Mouse (Mus musculus) liver, embryonic 16.5 days (tissue): ENCODE measurements around the gene Lrrc42. TPM values are rescaled to one million over a fixed set of nuclear protein-coding genes. Genes with fewer than 3 reads are reported as not detected.

ENCODE experiments used
- ATAC-seq: fragments of 200-750 bp; cut with Nextera tagmentation; 2 replicates; pipeline ENCODE4 v1.8.0; 2017; ENCODE audit warnings: low read depth, mild to moderate bottlenecking, moderate number of reproducible peaks, moderate library complexity
- H3K27ac ChIP-seq: fragments of 300-500 bp; sonication (generic); 2 replicates; pipeline ENCODE4 v1.5.1; 2014; ENCODE audit warnings: mild to moderate bottlenecking, low read length
- H3K27me3 ChIP-seq: fragments of 300-500 bp; sonication (generic); 2 replicates; pipeline ENCODE4 v1.6.1; 2014; ENCODE audit warnings: low read depth, low read length, mixed read lengths; ENCODE audit not compliant: control insufficient read depth, insufficient read depth
- H3K36me3 ChIP-seq: fragments of 300-500 bp; sonication (generic); 2 replicates; pipeline ENCODE4 v1.6.1; 2014; ENCODE audit warnings: mild to moderate bottlenecking; ENCODE audit not compliant: control insufficient read depth, insufficient read depth
- H3K4me1 ChIP-seq: fragments of 300-500 bp; sonication (generic); 2 replicates; pipeline ENCODE4 v1.6.1; 2014; ENCODE audit warnings: low read depth, low read length, mixed read lengths; ENCODE audit not compliant: control insufficient read depth
- H3K4me2 ChIP-seq: fragments of 300-500 bp; sonication (generic); 2 replicates; pipeline ENCODE4 v1.6.1; 2014; ENCODE audit warnings: low read depth, low read length, mixed read lengths
- H3K4me3 ChIP-seq: fragments of 300-500 bp; sonication (generic); 2 replicates; pipeline ENCODE4 v1.5.1; 2014; ENCODE audit warnings: low read depth, mild to moderate bottlenecking, low read length
- H3K9ac ChIP-seq: fragments of 300-500 bp; sonication (generic); 2 replicates; pipeline ENCODE4 v1.6.1; 2014; ENCODE audit warnings: low read depth, low read length
- H3K9me3 ChIP-seq: fragments of 300-500 bp; sonication (generic); replicated peaks from 2 replicates; pipeline ENCODE4 v1.6.1; 2016; ENCODE audit warnings: low read length; ENCODE audit not compliant: control insufficient read depth
- WGBS: fragments of 180-500 bp; shearing (Covaris S2); extraction: QIAGEN DNeasy Blood & Tissue Kit; methylation state at CpG from one replicate; pipeline ENCODE4 v1.1.7; 2014; ENCODE audit not compliant: insufficient replicate concordance; 5-methylcytosine and 5-hydroxymethylcytosine counted together
- polyA plus RNA-seq: library from polyadenylated mRNA; unstranded; fragments of >200 nt; fragmentation: Nextera tagmentation; extraction: Ambion mirVana; gene quantifications from 2 replicates; pipeline ENCODE4 v1.2.1, GENCODE M21; 2015

Lrrc42 gene
- polyA plus RNA-seq, 1 experiment from 2014 or later: 13.6 TPM

DNA sequence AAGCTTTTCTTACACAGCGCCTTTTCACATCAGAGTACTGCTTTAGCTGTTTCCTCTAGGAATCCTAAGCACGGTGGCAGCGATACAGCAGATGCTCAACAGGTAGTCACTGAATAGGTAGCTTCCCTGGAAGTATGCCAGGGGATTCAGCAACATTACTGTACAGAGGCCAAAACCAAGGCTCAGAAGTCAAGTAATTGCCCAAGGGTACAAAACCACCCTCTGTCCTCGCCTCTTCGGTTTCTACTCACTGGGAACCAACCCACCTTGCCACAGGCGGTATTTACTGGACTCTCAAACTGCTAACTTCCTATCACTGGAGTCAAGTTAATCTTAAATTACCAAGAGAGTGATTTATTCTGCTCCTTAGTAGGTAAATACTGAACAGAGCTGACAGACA is 13.1 kb downstream of the Lrrc42 start:
- Histone ChIP-seq H3K9ac (no peak overlapping the region), H3K27ac (no peak overlapping the region), H3K36me3 (peaks cover 4% of the 10 kb centered on the region), H3K4me2 (no peak overlapping the region), H3K4me1 (no peaks in the 10 kb centered on the region; the same call in none of the 2 replicates), H3K27me3 (no peaks in the 10 kb centered on the region), H3K9me3 (no peaks in the 10 kb centered on the region), H3K4me3 (no peak overlapping the region)
- WGBS: 84% methylated on average over 6 of the region's 6 CpGs
- no peak for ATAC-seq

DNA sequence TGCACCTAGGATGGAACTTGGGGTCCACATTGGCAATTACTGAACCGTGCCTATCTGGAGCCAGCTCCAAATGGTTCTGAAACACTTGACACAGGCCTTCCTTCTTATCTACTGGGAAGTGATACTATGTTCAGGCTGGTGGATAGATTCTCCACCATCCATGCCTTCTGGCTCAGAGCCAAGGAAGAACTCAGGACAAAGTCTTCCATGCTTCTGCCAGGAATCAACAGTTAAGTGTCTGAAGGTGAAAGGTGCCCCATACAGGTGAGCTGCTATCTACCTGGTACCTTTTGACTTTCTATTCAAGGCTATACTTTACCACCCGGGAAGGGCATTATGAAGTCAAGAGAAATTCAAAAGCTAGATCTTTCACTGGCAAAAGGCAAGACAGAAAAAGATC is 15.1 kb downstream of the Lrrc42 start:
- H3K4me3 ChIP-seq: no peak overlapping the region
- no peak overlapping the region for H3K4me2 ChIP-seq
- H3K9me3 ChIP-seq: no peaks in the 10 kb centered on the region
- H3K36me3 ChIP-seq: peaks cover 4% of the 10 kb centered on the region
- no peak overlapping the region for H3K27ac ChIP-seq
- H3K4me1 ChIP-seq: no peaks in the 10 kb centered on the region
- H3K9ac ChIP-seq: no peak overlapping the region
- no peaks in the 10 kb centered on the region for H3K27me3 ChIP-seq
- 75% methylated on average over 2 of the region's 2 CpGs for WGBS
- no peak for ATAC-seq

GRCm38 (mm10) chr4:107232219-107232618 is 21.1 kb downstream of the Lrrc42 start:
- Histone ChIP-seq H3K27ac (no peak overlapping the region), H3K27me3 (no peaks in the 10 kb centered on the region), H3K9ac (no peak overlapping the region), H3K4me3 (no peak overlapping the region), H3K9me3 (no peaks in the 10 kb centered on the region), H3K36me3 (no peaks in the 10 kb centered on the region; the same call in 1 of the 2 replicates), H3K4me1 (no peaks in the 10 kb centered on the region), H3K4me2 (no peak overlapping the region)
- 69% methylated on average over 3 of the region's 3 CpGs for WGBS
- ATAC-seq: no peak

- no peak overlapping the region for H3K9ac ChIP-seq
- WGBS: 36% methylated on average over 2 of the region's 2 CpGs
- no peak overlapping the region for H3K27ac ChIP-seq
- ATAC-seq: no peak
- no peak overlapping the region for H3K4me2 ChIP-seq
- H3K27me3 ChIP-seq: no peaks in the 10 kb centered on the region
- peaks cover 9% of the 10 kb centered on the region for H3K4me1 ChIP-seq
- H3K36me3 ChIP-seq: no peaks in the 10 kb centered on the region
- H3K9me3 ChIP-seq: no peaks in the 10 kb centered on the region
- no peak overlapping the region for H3K4me3 ChIP-seq
Observed at GRCm38 (mm10) chr4:107226313-107226712, 27.0 kb downstream of the Lrrc42 start.

- ATAC-seq: peak; percentile 71
- Histone ChIP-seq H3K4me2 (no peak overlapping the region), H3K27ac (no peak overlapping the region), H3K9ac (no peak overlapping the region), H3K27me3 (no peaks in the 10 kb centered on the region), H3K4me1 (peaks cover 17% of the 10 kb centered on the region), H3K9me3 (no peaks in the 10 kb centered on the region), H3K4me3 (no peak overlapping the region), H3K36me3 (no peaks in the 10 kb centered on the region)
- WGBS: 60% methylated on average over 11 of the region's 11 CpGs
Observed at GRCm38 (mm10) chr4:107223225-107224204, 29.8 kb downstream of the Lrrc42 start.

GRCm38 (mm10) chr4:107221524-107221923 is 31.8 kb downstream of the Lrrc42 start:
- Histone ChIP-seq H3K27me3 (no peaks in the 10 kb centered on the region), H3K27ac (no peak overlapping the region), H3K36me3 (no peaks in the 10 kb centered on the region), H3K4me2 (no peak overlapping the region), H3K4me1 (peaks cover 36% of the 10 kb centered on the region), H3K9ac (no peak overlapping the region), H3K9me3 (no peaks in the 10 kb centered on the region), H3K4me3 (no peak overlapping the region)
- 77% methylated on average over 5 of the region's 5 CpGs for WGBS
- ATAC-seq: no peak

GRCm38 (mm10) chr4:107217574-107217973 is 35.8 kb downstream of the Lrrc42 start:
- H3K4me3 ChIP-seq: no peak overlapping the region
- peak overlapping the region; percentile 75 for H3K27ac ChIP-seq
- H3K4me1 ChIP-seq: peaks cover 29% of the 10 kb centered on the region
- no peaks in the 10 kb centered on the region for H3K36me3 ChIP-seq
- 23% methylated on average over 9 of the region's 9 CpGs for WGBS
- H3K4me2 ChIP-seq: peak overlapping the region; percentile 42
- no peaks in the 10 kb centered on the region; the same call in 1 of the 2 replicates for H3K27me3 ChIP-seq
- no peaks in the 10 kb centered on the region for H3K9me3 ChIP-seq
- ATAC-seq: peak; percentile 99
- peak overlapping the region; percentile 47 for H3K9ac ChIP-seq

DNA sequence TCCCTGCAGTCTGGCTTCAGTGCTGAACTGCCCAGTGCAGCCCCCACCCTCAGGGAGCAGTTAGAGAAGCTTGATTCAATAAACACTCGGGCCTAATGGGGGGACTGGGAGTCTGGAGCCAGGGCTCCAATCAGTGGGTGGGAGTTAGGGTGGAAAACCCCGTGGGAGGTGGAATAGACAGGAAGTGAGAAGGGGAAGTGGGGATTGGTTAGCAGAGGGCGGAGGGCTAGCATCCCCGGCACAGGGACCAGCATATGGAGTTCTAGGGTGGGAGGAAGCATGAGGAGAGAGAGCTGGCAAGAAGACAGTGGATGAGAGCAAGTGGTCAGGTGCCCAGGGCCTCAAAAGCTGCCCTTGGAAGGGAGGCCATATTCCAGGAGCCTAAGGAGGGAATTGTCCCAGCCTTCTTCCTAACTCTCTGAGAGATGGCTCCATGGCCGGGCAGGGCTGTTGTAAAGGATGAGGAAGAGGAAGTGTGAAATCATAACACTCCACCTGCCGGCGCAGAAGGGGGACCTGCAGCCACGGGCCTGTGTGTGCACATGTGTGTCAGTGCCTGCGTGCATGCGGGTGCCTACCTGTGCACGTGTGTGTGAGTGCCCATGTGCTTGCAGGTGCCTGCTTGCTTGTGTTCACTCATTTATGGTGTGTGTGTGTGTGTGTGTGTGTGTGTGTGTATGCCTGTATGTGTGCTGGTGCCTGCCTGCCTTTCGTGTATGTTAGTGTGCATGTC is 39.9 kb downstream of the Lrrc42 start:
- Histone ChIP-seq H3K27ac (no peak overlapping the region), H3K4me2 (no peak overlapping the region), H3K27me3 (no peaks in the 10 kb centered on the region; the same call in 1 of the 2 replicates), H3K9me3 (no peaks in the 10 kb centered on the region), H3K4me3 (no peak overlapping the region), H3K36me3 (no peaks in the 10 kb centered on the region), H3K4me1 (peaks cover 26% of the 10 kb centered on the region), H3K9ac (no peak overlapping the region)
- ATAC-seq: no peak
- 46% methylated on average over 12 of the region's 12 CpGs for WGBS

- H3K27me3 ChIP-seq: no peaks in the 10 kb centered on the region; the same call in 1 of the 2 replicates
- no peak overlapping the region for H3K27ac ChIP-seq
- H3K4me1 ChIP-seq: peaks cover 11% of the 10 kb centered on the region
- H3K36me3 ChIP-seq: no peaks in the 10 kb centered on the region
- H3K4me2 ChIP-seq: no peak overlapping the region
- no peak overlapping the region for H3K4me3 ChIP-seq
- WGBS: 68% methylated on average over 5 of the region's 5 CpGs
- no peak for ATAC-seq
- no peak overlapping the region for H3K9ac ChIP-seq
- H3K9me3 ChIP-seq: no peaks in the 10 kb centered on the region
Observed at GRCm38 (mm10) chr4:107211936-107212335, 41.4 kb downstream of the Lrrc42 start.
